Mouse (Mus musculus) A20 (cell line): ENCODE data around the gene Zbtb20.

Source experiments
- DNase-seq: peaks from one replicate; pipeline ENCODE4 v3.0.0-alpha.2; 2011; ENCODE audit warnings: low read depth, low spot score

Gene Zbtb20

DNA sequence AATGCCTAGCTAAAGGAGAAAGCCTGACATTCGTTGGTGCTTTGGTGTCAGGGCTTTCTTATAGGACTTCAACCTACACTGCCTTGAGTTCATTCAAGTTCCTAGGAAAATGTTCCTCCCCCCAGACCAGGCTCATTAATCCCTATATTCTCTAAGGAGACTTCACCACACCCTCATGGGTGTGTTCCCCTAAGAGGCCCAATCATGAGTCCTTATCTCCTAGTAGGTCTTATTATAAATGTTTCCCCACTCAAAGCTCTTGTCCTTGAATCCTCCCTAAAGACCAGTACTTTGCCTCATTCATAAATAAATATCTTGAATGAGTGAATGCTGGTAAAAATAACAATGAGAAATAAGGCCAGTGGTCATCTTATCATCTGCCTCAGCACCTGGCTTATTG, 772.0 kb downstream of the Zbtb20 start:
- no peak for DNase-seq

GRCm38 (mm10) chr16:43650355-43651080, 774.8 kb downstream of the Zbtb20 start:
- DNase-seq = no peak

GRCm38 (mm10) chr16:43653288-43653687, 777.6 kb downstream of the Zbtb20 start:
- no peak for DNase-seq

DNA sequence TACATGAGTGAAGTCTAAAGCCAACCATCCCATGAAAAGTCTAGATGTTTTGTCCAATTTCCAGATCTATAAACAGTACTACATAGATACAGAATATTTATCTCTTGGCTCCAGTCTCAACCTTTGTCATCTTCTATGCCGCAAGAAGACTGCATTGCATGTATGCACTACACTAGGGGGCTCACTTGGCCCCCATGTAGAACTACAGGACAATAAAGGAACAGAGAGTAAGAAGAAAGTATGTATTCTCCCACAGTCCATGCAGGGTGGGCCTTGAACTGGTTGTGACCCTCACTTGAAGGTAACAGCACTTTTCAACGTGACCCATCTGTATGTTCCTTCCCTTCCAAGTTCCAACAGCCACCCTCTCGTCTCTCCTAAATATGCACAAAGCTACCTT, 778.6 kb downstream of the Zbtb20 start:
- DNase-seq = peak; percentile 41

- DNase-seq = peak; percentile 84
Observed at GRCm38 (mm10) chr16:43655183-43655787, 779.6 kb downstream of the Zbtb20 start.

- DNase-seq = no peak
Observed at GRCm38 (mm10) chr16:43661576-43661975, 785.9 kb downstream of the Zbtb20 start.

- no peak for DNase-seq
Observed at GRCm38 (mm10) chr16:43662124-43663004, 786.7 kb downstream of the Zbtb20 start.

- DNase-seq = no peak
Observed at GRCm38 (mm10) chr16:43663978-43664579, 788.4 kb downstream of the Zbtb20 start, which contains the start of gene Tigit. Gene Tigit (minus strand): TSS chr16:43664146.

- DNase-seq = no peak
Observed at GRCm38 (mm10) chr16:43664861-43665260, 789.2 kb downstream of the Zbtb20 start.

- DNase-seq = no peak
Observed at GRCm38 (mm10) chr16:43668294-43668693, 792.6 kb downstream of the Zbtb20 start.

- no peak for DNase-seq
Observed at GRCm38 (mm10) chr16:43671972-43672371, 796.3 kb downstream of the Zbtb20 start.

- DNase-seq = no peak
Observed at GRCm38 (mm10) chr16:43672697-43673096, 797.0 kb downstream of the Zbtb20 start.

DNA sequence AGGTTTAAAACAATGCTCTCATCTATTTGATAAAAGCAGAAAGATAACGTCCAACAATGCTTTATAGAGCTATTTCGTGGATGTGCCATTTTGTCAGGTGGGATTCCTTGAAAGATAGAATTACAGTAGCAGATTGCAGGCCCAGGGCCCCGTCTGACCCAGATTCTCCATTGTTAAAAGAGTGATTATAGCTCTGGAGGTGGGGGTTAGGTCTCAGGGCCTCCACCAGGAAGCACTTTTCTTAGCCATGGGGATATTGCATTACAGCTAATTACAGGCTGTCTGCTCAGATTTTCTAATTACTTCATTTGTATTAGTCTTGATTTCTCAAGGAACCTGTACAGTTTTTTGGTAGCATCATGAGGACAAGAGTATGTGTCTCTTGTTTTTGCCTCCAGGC, 798.7 kb downstream of the Zbtb20 start:
- DNase-seq = no peak

- no peak for DNase-seq
Observed at GRCm38 (mm10) chr16:43687968-43688367, 812.3 kb downstream of the Zbtb20 start.

DNA sequence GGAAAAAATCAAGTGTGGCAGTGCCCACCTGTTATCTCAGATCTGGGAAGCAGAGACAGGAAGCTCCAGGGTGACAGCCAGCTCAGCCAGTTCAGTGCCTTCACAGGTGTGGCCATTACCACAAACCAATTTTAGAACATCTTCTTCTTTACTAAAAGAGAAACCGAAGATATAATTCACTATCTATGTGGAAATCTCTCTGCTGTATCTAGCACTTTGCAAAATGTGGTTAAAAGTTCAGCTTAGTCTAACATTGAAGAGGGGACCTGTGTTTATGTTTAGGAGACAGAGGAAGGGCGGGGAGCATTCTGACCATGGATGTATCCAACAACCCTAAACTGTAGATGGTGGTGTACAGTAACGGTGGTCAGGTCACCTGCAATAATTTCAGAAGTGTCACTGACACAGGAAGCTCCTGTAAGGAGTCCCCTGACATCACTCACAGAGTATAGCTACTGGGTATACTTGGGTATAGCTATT, 814.6 kb downstream of the Zbtb20 start:
- DNase-seq = peak; percentile 86

DNA sequence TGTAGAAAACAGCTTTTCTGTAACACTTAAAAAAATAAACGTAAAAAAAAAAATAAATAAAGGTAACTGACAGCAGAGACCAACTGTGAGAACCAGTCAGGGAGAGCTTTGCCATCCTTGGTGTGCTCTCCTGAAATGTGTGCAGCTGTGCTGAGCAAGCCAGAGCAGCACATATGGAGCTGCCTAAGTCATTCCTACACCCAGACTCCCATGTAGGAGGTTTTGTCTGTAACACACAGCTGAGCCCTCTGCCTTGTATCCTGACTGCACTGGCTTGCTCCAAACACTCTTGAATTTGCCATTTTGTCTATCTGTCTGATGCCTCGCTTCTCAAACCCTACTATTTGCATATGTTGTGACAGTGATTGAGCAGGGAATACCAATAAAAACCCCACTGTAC, 815.2 kb downstream of the Zbtb20 start:
- peak; percentile 78 for DNase-seq

DNA sequence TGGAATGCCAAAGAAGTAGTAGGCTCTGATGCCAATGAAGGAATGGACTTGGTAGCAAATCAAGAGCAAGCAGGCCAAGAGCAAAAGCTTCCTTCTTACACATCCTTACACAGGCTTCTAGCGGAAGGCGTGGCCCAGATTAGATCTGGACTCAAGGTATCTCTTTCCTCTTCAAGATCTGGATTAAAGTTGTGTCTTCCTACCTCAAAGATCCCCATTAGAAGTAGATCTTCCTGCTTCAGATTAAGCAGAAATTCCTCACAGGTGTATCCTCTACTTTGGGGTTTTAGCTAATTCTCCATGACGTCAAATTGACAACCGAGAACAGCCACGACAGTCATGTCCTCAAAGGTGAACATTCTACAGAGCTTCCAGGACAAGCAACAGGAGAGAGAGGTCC, 816.1 kb downstream of the Zbtb20 start:
- DNase-seq = no peak
